Mouse (Mus musculus): ENCODE measurements at regions not wholly inside any gene's neighbourhood (a gene's known extent, or its start where the extent isn't known, plus 50 kb on each side); places are given as distances from the start of the nearest gene placed in this dataset.

DNA sequence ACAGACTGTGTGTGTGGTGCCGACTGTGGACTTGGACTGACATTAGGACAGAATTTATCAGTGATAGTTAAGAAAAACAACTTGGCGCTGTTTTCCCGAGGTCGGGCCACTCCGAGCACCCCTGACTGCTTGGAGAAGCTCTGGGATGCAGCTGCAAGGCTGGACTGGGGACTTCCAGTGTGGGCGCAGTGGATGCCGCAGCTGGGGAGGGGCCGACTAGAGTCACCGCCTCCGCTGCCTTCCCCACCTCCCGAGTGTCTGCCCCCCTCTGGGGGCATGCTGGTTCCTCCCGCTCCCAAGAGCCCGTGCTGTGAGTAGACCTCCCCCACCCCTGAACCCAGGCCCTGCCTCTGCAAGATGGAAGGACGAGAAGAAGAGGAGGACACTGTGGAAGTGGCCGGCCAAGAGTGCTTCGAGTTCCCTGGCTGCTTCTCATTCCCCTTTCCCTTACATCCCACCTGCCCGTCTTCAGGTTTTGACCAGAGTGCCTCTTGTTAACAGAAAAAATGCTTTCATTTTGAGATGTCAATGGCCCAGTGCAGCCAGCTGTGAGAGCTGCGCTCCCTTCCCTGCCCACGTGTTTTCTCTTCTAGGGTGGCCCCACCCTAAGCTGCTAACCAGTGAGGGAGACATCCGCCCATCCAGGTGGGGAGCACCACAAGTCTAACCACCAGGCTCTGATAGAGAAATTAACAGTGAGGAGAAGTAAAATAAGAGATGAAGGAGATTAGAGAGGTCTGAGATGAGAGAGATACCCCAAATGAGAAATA, 90.3 kb downstream of the Mex3b start:
- Histone ChIP-seq H3K27me3 (ENCODE audit: control insufficient read depth, insufficient read depth, low read length) (no peaks in the 10 kb centered on the region), H3K9me3 (ENCODE audit: control insufficient read depth, low read length) (no peaks in the 10 kb centered on the region), H3K36me3 (ENCODE audit: control insufficient read depth, insufficient read depth, low read length) (no peaks in the 10 kb centered on the region), H3K4me1 (ENCODE audit: control insufficient read depth, insufficient read depth, low read length) (no peaks in the 10 kb centered on the region), H3K4me3 (ENCODE audit: low read depth, low read length) (no peak overlapping the region), H3K4me2 (ENCODE audit: low read depth, severe bottlenecking) (no peak overlapping the region), H3K9ac (ENCODE audit: low read length) (no peak overlapping the region), H3K27ac (replicated peaks; ENCODE audit: low read depth, low read length) (no peak overlapping the region)
- 63% methylated on average over 20 of the region's 20 CpGs for WGBS
- DNase-seq (ENCODE audit: low spot score): no peak
- ATAC-seq (ENCODE audit: insufficient number of reproducible peaks, low FRiP score, low TSS enrichment, low read depth): no peak

DNA sequence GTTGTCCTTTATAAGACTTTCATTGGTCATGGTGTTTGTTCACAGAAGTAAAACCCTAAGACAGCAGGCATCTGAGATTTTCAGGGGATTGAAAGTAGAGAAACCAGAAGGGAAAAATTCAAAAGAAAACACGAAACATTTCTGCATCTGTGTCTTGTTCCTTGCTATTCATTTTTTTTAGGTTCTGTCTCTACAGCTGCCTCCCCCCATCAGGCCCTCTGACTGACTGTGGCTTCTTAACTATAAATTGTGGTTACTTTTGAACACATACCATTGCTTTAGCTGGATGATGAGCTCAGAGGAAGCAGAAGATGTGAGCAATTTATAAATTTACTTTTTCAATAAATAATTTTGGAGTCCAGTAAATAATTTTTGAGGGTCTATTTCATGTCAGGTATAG, 103.5 kb downstream of the Mex3b start:
- no peaks in the 10 kb centered on the region for H3K27me3 ChIP-seq (ENCODE audit: control insufficient read depth, insufficient read depth, low read length)

DNA sequence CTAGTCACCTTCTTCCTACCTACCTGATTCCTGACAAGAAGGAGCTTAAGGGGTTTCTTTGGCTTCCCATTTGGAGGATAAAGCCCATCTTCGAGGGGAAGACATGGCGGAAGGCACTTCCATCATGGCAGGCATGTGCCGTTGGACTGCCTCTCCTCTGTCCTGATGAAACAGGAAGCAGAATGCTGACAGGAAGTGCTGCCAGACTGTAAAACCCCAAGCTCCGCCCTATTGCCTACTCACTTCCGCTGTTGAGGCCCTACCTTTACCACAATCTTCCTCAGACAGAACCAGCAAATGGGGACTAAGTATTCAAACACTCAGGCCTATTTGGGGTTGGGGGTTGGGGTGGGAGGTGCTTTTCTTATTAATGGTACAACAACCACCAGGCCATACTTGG, 104.1 kb downstream of the Mex3b start:
- 89% methylated on average over 5 of the region's 5 CpGs for WGBS
- H3K9me3 ChIP-seq (ENCODE audit: control insufficient read depth, low read length): no peaks in the 10 kb centered on the region
- H3K9ac ChIP-seq (ENCODE audit: low read length): no peak overlapping the region
- DNase-seq (ENCODE audit: low spot score) (no peak), ATAC-seq (ENCODE audit: insufficient number of reproducible peaks, low FRiP score, low TSS enrichment, low read depth) (no peak)
- H3K4me3 ChIP-seq (ENCODE audit: low read depth, low read length): no peak overlapping the region
- H3K27ac ChIP-seq (replicated peaks; ENCODE audit: low read depth, low read length): no peak overlapping the region; the same call in 1 of the 2 replicates
- H3K27me3 ChIP-seq (ENCODE audit: control insufficient read depth, insufficient read depth, low read length): no peaks in the 10 kb centered on the region
- H3K4me1 ChIP-seq (ENCODE audit: control insufficient read depth, insufficient read depth, low read length): no peaks in the 10 kb centered on the region
- H3K36me3 ChIP-seq (ENCODE audit: control insufficient read depth, insufficient read depth, low read length): no peaks in the 10 kb centered on the region
- H3K4me2 ChIP-seq (ENCODE audit: low read depth, severe bottlenecking): no peak overlapping the region

More for the DNA sequence above, 103.5 kb downstream of the Mex3b start:
- no peaks in the 10 kb centered on the region for H3K36me3 ChIP-seq (ENCODE audit: control insufficient read depth, insufficient read depth, low read length)
- DNase-seq (ENCODE audit: low spot score) (no peak), ATAC-seq (ENCODE audit: insufficient number of reproducible peaks, low FRiP score, low TSS enrichment, low read depth) (no peak)
- WGBS: 88% methylated on average over 1 of the region's 1 CpGs
- no peaks in the 10 kb centered on the region for H3K9me3 ChIP-seq (ENCODE audit: control insufficient read depth, low read length)
- no peak overlapping the region for H3K27ac ChIP-seq (replicated peaks; ENCODE audit: low read depth, low read length)
- H3K9ac ChIP-seq (ENCODE audit: low read length): no peak overlapping the region
- no peak overlapping the region for H3K4me2 ChIP-seq (ENCODE audit: low read depth, severe bottlenecking)
- H3K4me1 ChIP-seq (ENCODE audit: control insufficient read depth, insufficient read depth, low read length): no peaks in the 10 kb centered on the region
- no peak overlapping the region for H3K4me3 ChIP-seq (ENCODE audit: low read depth, low read length)

DNA sequence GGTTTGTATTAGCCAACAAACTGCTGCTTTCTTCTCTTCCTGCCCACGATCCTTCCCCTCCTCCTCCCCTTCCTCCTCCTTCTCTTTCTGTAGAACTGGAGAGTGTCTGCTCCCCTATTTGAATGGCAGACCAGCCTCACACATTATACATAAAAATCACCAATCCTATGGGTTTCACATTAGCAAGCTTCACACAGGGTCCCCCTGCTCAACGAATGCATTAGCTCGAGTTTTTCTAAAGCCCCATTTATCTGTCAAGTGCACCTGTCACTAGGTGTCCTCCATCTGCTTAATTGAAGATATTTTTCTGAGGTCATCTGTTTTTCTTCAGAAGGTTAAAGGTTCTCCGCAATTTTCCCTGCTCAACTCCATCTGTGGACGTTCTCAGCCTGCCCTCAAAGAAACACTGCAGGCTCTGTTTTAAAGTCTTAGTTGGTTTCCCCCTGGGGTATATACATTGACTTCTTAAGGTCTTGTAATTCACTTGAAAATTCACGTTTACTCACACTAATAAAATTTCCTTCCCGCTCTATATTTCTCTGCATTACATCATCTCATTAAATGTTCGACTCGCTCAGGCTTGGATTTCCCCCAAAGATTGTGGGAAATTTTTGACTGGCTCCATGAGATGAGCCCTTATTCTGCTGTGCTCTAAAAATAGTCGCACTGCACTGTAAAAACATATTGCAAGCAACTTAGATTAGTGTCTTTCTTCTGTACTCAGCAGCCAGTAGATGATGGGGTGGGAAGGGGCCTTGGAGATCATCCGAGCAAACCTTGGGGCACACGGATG, 105.3 kb downstream of the Mex3b start:
- DNase-seq (ENCODE audit: low spot score) (peak; percentile 28), ATAC-seq (ENCODE audit: insufficient number of reproducible peaks, low FRiP score, low TSS enrichment, low read depth) (peak; percentile 70)
- Histone ChIP-seq H3K9ac (ENCODE audit: low read length) (no peak overlapping the region), H3K9me3 (ENCODE audit: control insufficient read depth, low read length) (no peaks in the 10 kb centered on the region), H3K27ac (replicated peaks; ENCODE audit: low read depth, low read length) (no peak overlapping the region; the same call in 1 of the 2 replicates), H3K4me1 (ENCODE audit: control insufficient read depth, insufficient read depth, low read length) (no peaks in the 10 kb centered on the region), H3K4me2 (ENCODE audit: low read depth, severe bottlenecking) (no peak overlapping the region), H3K36me3 (ENCODE audit: control insufficient read depth, insufficient read depth, low read length) (no peaks in the 10 kb centered on the region), H3K4me3 (ENCODE audit: low read depth, low read length) (no peak overlapping the region), H3K27me3 (ENCODE audit: control insufficient read depth, insufficient read depth, low read length) (no peaks in the 10 kb centered on the region)
- WGBS: 48% methylated on average over 12 of the region's 12 CpGs

DNA sequence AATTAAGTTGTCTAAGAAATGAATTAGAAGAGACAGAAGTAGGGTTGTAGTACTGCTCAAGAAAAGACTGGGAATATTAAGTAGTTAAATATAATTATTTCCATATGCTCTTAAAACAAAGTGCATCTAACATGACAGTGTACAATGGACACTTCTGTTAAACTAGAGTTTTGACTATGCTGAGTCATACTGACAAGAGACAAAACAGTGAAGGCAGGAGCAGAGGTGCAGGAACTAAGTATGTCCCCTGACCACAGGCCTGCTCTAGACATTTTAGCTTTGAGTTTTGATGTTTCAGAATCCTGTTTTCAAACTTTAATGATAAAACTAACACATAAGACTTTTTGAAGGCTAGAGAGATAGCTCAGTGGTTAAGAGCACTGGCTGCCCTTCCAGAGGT, 123.6 kb downstream of the Mex3b start:
- DNase-seq (ENCODE audit: low spot score) (no peak), ATAC-seq (ENCODE audit: insufficient number of reproducible peaks, low FRiP score, low TSS enrichment, low read depth) (no peak)
- Histone ChIP-seq H3K9me3 (ENCODE audit: control insufficient read depth, low read length) (no peaks in the 10 kb centered on the region), H3K9ac (ENCODE audit: low read length) (no peak overlapping the region), H3K27me3 (ENCODE audit: control insufficient read depth, insufficient read depth, low read length) (no peaks in the 10 kb centered on the region), H3K4me1 (ENCODE audit: control insufficient read depth, insufficient read depth, low read length) (no peaks in the 10 kb centered on the region), H3K4me2 (ENCODE audit: low read depth, severe bottlenecking) (no peak overlapping the region), H3K4me3 (ENCODE audit: low read depth, low read length) (no peak overlapping the region), H3K36me3 (ENCODE audit: control insufficient read depth, insufficient read depth, low read length) (no peaks in the 10 kb centered on the region), H3K27ac (replicated peaks; ENCODE audit: low read depth, low read length) (no peak overlapping the region)

DNA sequence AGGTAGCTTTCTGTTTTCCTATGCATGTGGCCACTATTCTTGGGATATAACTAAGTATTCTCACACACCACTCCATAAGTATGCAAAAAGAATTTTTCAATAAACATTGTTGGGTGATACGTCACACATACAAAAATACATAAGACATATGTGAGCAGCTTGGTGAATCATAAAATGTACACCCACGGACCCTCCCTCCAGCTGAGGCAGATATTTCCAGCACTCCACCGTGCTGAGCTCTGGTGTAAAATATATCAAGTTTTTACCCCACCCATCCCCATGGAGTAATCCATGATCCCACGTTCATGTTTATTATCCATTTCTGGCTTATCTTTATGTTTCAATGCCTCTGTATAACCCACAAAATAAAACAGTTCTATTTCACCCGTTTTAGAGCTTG, 126.0 kb downstream of the Mex3b start:
- H3K4me2 ChIP-seq (ENCODE audit: low read depth, severe bottlenecking): no peak overlapping the region
- no peaks in the 10 kb centered on the region for H3K4me1 ChIP-seq (ENCODE audit: control insufficient read depth, insufficient read depth, low read length)
- H3K27ac ChIP-seq (replicated peaks; ENCODE audit: low read depth, low read length): no peak overlapping the region
- ATAC-seq (ENCODE audit: insufficient number of reproducible peaks, low FRiP score, low TSS enrichment, low read depth): no peak
- no peaks in the 10 kb centered on the region for H3K27me3 ChIP-seq (ENCODE audit: control insufficient read depth, insufficient read depth, low read length)
- 87% methylated on average over 5 of the region's 5 CpGs for WGBS
- no peaks in the 10 kb centered on the region for H3K9me3 ChIP-seq (ENCODE audit: control insufficient read depth, low read length)
- no peak overlapping the region for H3K4me3 ChIP-seq (ENCODE audit: low read depth, low read length)
- H3K36me3 ChIP-seq (ENCODE audit: control insufficient read depth, insufficient read depth, low read length): no peaks in the 10 kb centered on the region
- no peak overlapping the region for H3K9ac ChIP-seq (ENCODE audit: low read length)
- DNase-seq (ENCODE audit: low spot score): no peak

DNA sequence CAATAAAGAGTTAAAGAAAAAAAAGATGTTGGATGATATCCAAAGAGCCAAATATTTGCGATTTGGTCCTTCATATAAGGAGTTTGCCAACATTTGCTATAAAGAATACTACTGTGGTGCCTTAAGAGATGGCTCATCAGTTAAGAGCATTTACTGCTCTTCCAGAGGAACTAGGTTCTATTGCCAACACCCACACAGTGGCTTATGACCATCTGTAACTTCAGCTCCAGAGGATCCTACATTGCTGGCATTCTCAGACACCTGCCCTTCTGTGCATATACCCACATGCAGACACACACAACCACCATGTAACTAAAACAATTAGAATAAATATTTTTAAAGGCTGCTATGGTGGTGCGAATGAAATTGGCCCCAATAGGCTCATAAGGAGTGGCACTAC, 131.7 kb downstream of the Mex3b start:
- 91% methylated on average over 2 of the region's 2 CpGs for WGBS
- H3K9ac ChIP-seq (ENCODE audit: low read length): no peak overlapping the region
- no peaks in the 10 kb centered on the region for H3K4me1 ChIP-seq (ENCODE audit: control insufficient read depth, insufficient read depth, low read length)
- H3K9me3 ChIP-seq (ENCODE audit: control insufficient read depth, low read length): no peaks in the 10 kb centered on the region
- ATAC-seq (ENCODE audit: insufficient number of reproducible peaks, low FRiP score, low TSS enrichment, low read depth) (no peak), DNase-seq (ENCODE audit: low spot score) (no peak)
- no peak overlapping the region for H3K4me3 ChIP-seq (ENCODE audit: low read depth, low read length)
- no peaks in the 10 kb centered on the region for H3K36me3 ChIP-seq (ENCODE audit: control insufficient read depth, insufficient read depth, low read length)
- H3K27me3 ChIP-seq (ENCODE audit: control insufficient read depth, insufficient read depth, low read length): no peaks in the 10 kb centered on the region
- no peak overlapping the region for H3K4me2 ChIP-seq (ENCODE audit: low read depth, severe bottlenecking)
- no peak overlapping the region for H3K27ac ChIP-seq (replicated peaks; ENCODE audit: low read depth, low read length)

DNA sequence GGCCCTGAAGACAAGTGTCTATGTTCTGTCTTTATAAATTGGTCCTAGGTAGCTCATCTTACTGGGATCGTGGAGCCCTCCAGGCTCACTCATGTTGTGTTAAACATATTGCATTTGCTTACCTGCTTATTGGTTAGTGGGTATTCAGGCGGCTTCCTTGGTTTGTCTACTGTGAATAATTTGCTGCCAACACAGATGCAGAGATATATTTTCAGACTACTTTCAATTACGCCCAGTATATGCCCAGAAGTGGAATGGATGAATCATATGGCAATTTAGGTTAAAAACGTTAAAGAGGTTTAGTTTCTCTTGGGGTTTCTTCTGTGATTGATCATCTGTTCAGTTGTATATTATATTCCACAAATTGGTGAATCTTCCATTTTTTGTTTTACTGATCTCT, 140.4 kb downstream of the Mex3b start:
- Histone ChIP-seq H3K9ac (ENCODE audit: low read length) (no peak overlapping the region), H3K4me3 (ENCODE audit: low read depth, low read length) (no peak overlapping the region), H3K27me3 (ENCODE audit: control insufficient read depth, insufficient read depth, low read length) (no peaks in the 10 kb centered on the region), H3K9me3 (ENCODE audit: control insufficient read depth, low read length) (no peaks in the 10 kb centered on the region), H3K4me2 (ENCODE audit: low read depth, severe bottlenecking) (no peak overlapping the region), H3K27ac (replicated peaks; ENCODE audit: low read depth, low read length) (no peak overlapping the region), H3K36me3 (ENCODE audit: control insufficient read depth, insufficient read depth, low read length) (no peaks in the 10 kb centered on the region), H3K4me1 (ENCODE audit: control insufficient read depth, insufficient read depth, low read length) (no peaks in the 10 kb centered on the region)
- ATAC-seq (ENCODE audit: insufficient number of reproducible peaks, low FRiP score, low TSS enrichment, low read depth) (no peak), DNase-seq (ENCODE audit: low spot score) (no peak)
- WGBS: 88% methylated on average over 4 of the region's 4 CpGs
